Mouse (Mus musculus) small intestine, adult 2 months (tissue): Measurements from ENCODE around the gene Mfap2.

ENCODE experiments used
- CTCF ChIP-seq: fragments of 200-500 bp; IDR thresholded peaks from 2 replicates; pipeline ENCODE4 v1.5.1; 2012; ENCODE audit warnings: low read depth, mild to moderate bottlenecking, control low read depth, inconsistent platforms, low read length, moderate library complexity, mixed read lengths; ENCODE audit not compliant: insufficient replicate concordance, insufficient read length; ENCODE audit errors: extremely low read depth
- POLR2A ChIP-seq: fragments of 200-500 bp; IDR thresholded peaks from 2 replicates; pipeline ENCODE4 v1.6.1; 2012; ENCODE audit warnings: low read depth, mild to moderate bottlenecking, control low read depth, inconsistent platforms, low read length, moderate library complexity

DNA sequence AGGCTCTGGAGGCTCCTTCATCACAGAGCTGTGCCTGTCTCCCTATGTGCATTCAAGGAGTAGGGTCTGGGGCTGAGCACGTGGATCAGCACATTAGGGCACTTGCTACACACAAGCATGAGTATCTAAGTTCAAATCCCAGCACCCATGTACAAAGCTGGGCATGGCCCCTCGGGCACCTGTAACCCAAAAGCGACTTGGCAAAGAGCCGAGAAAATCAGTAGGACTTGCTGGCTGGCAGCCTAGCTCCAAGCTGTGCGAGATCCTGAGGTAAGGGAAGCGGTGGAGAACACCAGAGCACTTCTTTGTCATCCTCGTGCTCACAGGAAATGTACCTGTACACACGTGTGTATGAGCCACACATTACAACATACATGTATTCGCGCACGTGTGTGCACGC lies 42.2 kb downstream of the Mfap2 start:
- TF ChIP-seq CTCF (no peak), POLR2A (no peak)
